9 mouse cellular contexts compared by ENCODE assay signal in the genomic region with DNA sequence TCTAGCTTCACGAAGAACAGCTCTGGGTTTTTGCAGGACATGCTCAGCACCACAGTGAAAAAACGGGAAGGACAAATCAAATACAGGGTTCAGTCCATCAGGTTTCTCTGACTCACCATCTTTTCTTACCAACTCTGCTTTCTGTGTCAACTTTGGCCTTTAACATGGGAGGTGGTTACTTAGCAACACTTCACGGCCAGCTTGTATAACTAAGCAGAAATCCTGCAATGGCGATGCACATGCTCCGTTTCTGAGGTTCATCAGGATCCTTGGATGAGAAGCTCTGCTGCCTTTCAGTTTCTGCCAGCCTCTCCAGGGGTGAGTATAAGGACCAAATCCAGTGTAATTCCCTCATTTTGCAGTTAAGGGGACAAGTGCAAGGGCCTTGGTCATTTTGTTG. TPM values are rescaled to one million over a fixed set of nuclear protein-coding genes. Genes with fewer than 3 reads are reported as not detected.
DNase-seq lines count a peak whose midpoint lies in the region; ATAC-seq and TF ChIP-seq lines count a peak whose summit lies in the region.
"Had no signal": no experiment of that assay in that cellular context is flagged by ENCODE, and none has a peak within 500 bp of the region (broad histone marks: within the 10 kb centered on the region; RNA-seq: fewer than 3 reads in every experiment).

A gene (plus strand): TSS at position 206 of the 400 bp plus-strand sequence.

- H3K9me3 ChIP-seq in embryonic facial prominence, embryonic 14.5 days (ENCODE audit: control insufficient read depth, low read length), result no peaks in the 10 kb centered on the region
- no peaks in the 10 kb centered on the region for H3K9me3 ChIP-seq in embryonic facial prominence, embryonic 10.5 days
- H3K9me3 ChIP-seq in limb, embryonic 10.5 days (replicated peaks), result no peaks in the 10 kb centered on the region
- H3K9me3 ChIP-seq: forebrain, embryonic 10.5 days had no signal

- 72% methylated on average over 5 of the region's 5 CpGs for WGBS in embryonic facial prominence, embryonic 14.5 days
- 78% methylated on average over 5 of the region's 5 CpGs for WGBS in embryonic facial prominence, embryonic 10.5 days
- WGBS in lung, adult 2 months, result 68% methylated on average over 5 of the region's 5 CpGs
- WGBS in limb, embryonic 10.5 days, result 88% methylated on average over 5 of the region's 5 CpGs

- no peak within 1 kb of the TSS for H3K4me2 ChIP-seq in embryonic facial prominence, embryonic 14.5 days (ENCODE audit: low read depth, low read length)

- no peaks in the 10 kb centered on the region for H3K27me3 ChIP-seq in embryonic facial prominence, embryonic 14.5 days (replicated peaks; ENCODE audit: control insufficient read depth, insufficient read depth, low read length)
- H3K27me3 ChIP-seq in embryonic facial prominence, embryonic 10.5 days (replicated peaks; ENCODE audit: low read depth, poor library complexity, severe bottlenecking), result no peaks in the 10 kb centered on the region
- H3K27me3 ChIP-seq in limb, embryonic 10.5 days (ENCODE audit: low read depth, poor library complexity, severe bottlenecking), result no peaks in the 10 kb centered on the region

- H3K36me3 ChIP-seq in embryonic facial prominence, embryonic 14.5 days (ENCODE audit: control insufficient read depth, insufficient read depth, low read length), result no peaks in the 10 kb centered on the region
- no peaks in the 10 kb centered on the region for H3K36me3 ChIP-seq in embryonic facial prominence, embryonic 10.5 days (replicated peaks)
- no peaks in the 10 kb centered on the region for H3K36me3 ChIP-seq in limb, embryonic 10.5 days
- H3K36me3 ChIP-seq: forebrain, embryonic 10.5 days had no signal

- peaks cover 14% of the 10 kb centered on the region; the same call in 1 of the 2 replicates for H3K4me1 ChIP-seq in embryonic facial prominence, embryonic 14.5 days (ENCODE audit: control insufficient read depth, insufficient read depth, low read length)
- H3K4me1 ChIP-seq in embryonic facial prominence, embryonic 10.5 days, result peaks cover 33% of the 10 kb centered on the region
- H3K4me1 ChIP-seq in lung, adult 2 months (ENCODE audit: control insufficient read depth, insufficient read depth, low read length), result peaks cover 6% of the 10 kb centered on the region; the same call in 1 of the 2 replicates
- H3K4me1 ChIP-seq in limb, embryonic 10.5 days, result peaks cover 12% of the 10 kb centered on the region

- no peak for DNase-seq in embryonic facial prominence, embryonic 14.5 days (ENCODE audit: low spot score)
- DNase-seq in embryonic facial prominence, embryonic 10.5 days (ENCODE audit: low spot score), result no peak
- no peak for DNase-seq in lung, adult 2 months
- DNase-seq in lung, postnatal 25 days (ENCODE audit: low spot score), result no peak
- DNase-seq in heart, postnatal 10 days, result no peak
- DNase-seq in left cerebral cortex, postnatal 36 days (ENCODE audit: low spot score in 2 of 2), result no peak
- no peak for DNase-seq in embryo, embryonic 11 days
- DNase-seq in limb, embryonic 10.5 days (ENCODE audit: low spot score), result no peak

- no peak within 1 kb of the TSS for H3K9ac ChIP-seq in embryonic facial prominence, embryonic 14.5 days (ENCODE audit: low read depth, low read length)

- TF ChIP-seq CTCF in lung, adult 2 months (IDR thresholded peaks at IDR 0.05; ENCODE audit: insufficient read depth, low read length), result no peak

- intact Hi-C loops in heart, postnatal 10 days (cut with DNase I), result loop anchor here (5.0 kb wide), 1 partner anchor 33 kb away; a partner anchor contains a TSS
- intact Hi-C loops in left cerebral cortex, postnatal 36 days (cut with DNase I), result loop anchor here (5.0 kb wide), 1 partner anchor 33 kb away; a partner anchor contains a TSS

- H3K27ac ChIP-seq in embryonic facial prominence, embryonic 14.5 days (replicated peaks; ENCODE audit: low read depth, low read length), result no peak within 1 kb of the TSS
- no peak within 1 kb of the TSS for H3K27ac ChIP-seq in embryonic facial prominence, embryonic 10.5 days (replicated peaks)
- no peak within 1 kb of the TSS for H3K27ac ChIP-seq in limb, embryonic 10.5 days

- no peak within 1 kb of the TSS for H3K4me3 ChIP-seq in embryonic facial prominence, embryonic 14.5 days (ENCODE audit: low read depth, low read length)
- H3K4me3 ChIP-seq in embryonic facial prominence, embryonic 10.5 days, result no peak within 1 kb of the TSS
- H3K4me3 ChIP-seq in lung, adult 2 months (replicated peaks; ENCODE audit: extremely low read depth, low read depth, low read length), result no peak within 1 kb of the TSS
- no peak within 1 kb of the TSS for H3K4me3 ChIP-seq in limb, embryonic 10.5 days
- H3K4me3 ChIP-seq: forebrain, embryonic 10.5 days had no signal

- no peak for TF ChIP-seq POLR2A in lung, adult 2 months (IDR thresholded peaks at IDR 0.05; ENCODE audit: borderline replicate concordance, extremely low read depth, low read depth, low read length)

- ATAC-seq in embryonic facial prominence, embryonic 14.5 days (ENCODE audit: low read depth), result no peak

RNA-seq across cellular contexts. Expression of the gene that starts here (rescaled TPM):
- 6.9 and 11.2 TPM in 2 replicates for polyA plus RNA-seq in embryonic facial prominence, embryonic 14.5 days (2014; fragmentation: Nextera tagmentation; extraction: Ambion mirVana)
- polyA plus RNA-seq in embryonic facial prominence, embryonic 10.5 days (2016; fragmentation: Nextera tagmentation; extraction: Ambion mirVana), result 2.3 and 2.5 TPM in 2 replicates
- polyA plus RNA-seq in lung, adult 2 months (2012; rRNA removed), result 20.6 and 34.1 TPM in 2 replicates
- 10 to 100 TPM; 24.8 to 26.4 TPM for total RNA-seq in heart, postnatal 10 days (2021)
- 10 to 100 TPM; 13.2 to 14.4 TPM for total RNA-seq in left cerebral cortex, postnatal 36 days (2021)
- polyA plus RNA-seq in limb, embryonic 10.5 days (2016; fragmentation: Nextera tagmentation; extraction: Ambion mirVana), result 0.98 and 2.0 TPM in 2 replicates
